Comparison of ENCODE assay signal across 9 mouse cellular contexts in the genomic region with DNA sequence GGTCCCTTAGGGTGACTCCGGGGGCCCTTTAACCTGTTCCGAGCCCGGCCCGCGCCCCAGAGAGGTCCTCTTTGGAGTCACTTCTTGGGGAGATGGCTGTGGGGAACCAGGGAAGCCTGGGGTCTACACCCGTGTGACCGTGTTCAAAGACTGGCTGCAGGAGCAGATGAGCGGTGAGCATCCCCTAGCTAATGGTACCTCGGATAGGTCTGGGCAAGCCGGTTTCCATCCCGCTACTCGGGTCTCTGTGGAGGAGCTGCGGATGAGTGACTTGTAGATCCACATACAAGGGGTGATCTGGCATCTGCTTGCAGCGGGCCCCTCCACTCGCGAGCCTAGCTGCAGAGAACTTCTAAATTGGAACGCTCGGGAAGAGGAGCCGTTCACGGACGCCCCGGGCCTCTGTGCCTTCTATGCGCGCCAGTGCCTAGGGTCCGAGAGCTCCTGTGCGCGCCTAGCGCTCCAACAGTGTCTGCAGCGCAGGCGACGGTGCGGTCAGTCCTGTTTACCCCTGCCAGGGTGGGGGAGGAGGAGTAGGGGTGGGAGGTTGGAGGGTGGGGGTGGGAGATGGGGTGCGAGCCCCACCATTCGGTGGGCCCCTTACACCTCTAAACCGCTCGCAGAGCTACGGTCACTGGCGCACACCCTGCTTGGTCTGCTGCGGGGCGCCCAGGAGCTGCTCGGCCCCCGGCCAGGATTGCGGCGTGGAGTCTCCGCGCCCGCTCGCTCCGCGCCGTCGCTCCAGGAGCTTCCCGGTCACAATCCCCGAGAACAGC. TPM values are rescaled to one million over a fixed set of nuclear protein-coding genes. Genes with fewer than 3 reads are reported as not detected.
DNase-seq lines count a peak whose midpoint lies in the region; ATAC-seq and TF ChIP-seq lines count a peak whose summit lies in the region.
"Had no signal": no experiment of that assay in that cellular context is flagged by ENCODE, and none has a peak within 500 bp of the region (broad histone marks: within the 10 kb centered on the region; RNA-seq: fewer than 3 reads in every experiment).

No protein-coding gene starts in this region.

- no peak for TF ChIP-seq CTCF in cerebellum, adult 2 months (IDR thresholded peaks at IDR 0.05; ENCODE audit: borderline replicate concordance, insufficient read depth, low read depth, low read length)
- no peak for TF ChIP-seq CTCF in intestine, postnatal 0 days (IDR thresholded peaks at IDR 0.05; ENCODE audit: low read depth)

- 5% methylated on average over 54 of the region's 54 CpGs for WGBS in cerebellum, adult 2 months
- WGBS in intestine, postnatal 0 days, result 3% methylated on average over 54 of the region's 54 CpGs
- WGBS in neural tube, embryonic 13.5 days, result 2% methylated on average over 54 of the region's 54 CpGs

- peak in 1 of 2 experiments; percentile 22 for DNase-seq in cerebellum, adult 2 months
- no peak for DNase-seq in cerebellum, adult 11-12 months
- peak; percentile 23 for DNase-seq in right cerebral cortex, postnatal 4 days
- no peak for DNase-seq in right cerebral cortex, postnatal 14 days
- DNase-seq in adrenal gland, adult 18-20 months (ENCODE audit: low spot score in 2 of 2), result no peak
- no peak for DNase-seq in spleen, postnatal 36 days (ENCODE audit: low spot score in 2 of 2)

- H3K27me3 ChIP-seq in cerebellum, adult 2 months (ENCODE audit: control insufficient read depth, insufficient read depth, low read length), result no peaks in the 10 kb centered on the region
- peaks cover 55% of the 10 kb centered on the region for H3K27me3 ChIP-seq in intestine, postnatal 0 days (replicated peaks; ENCODE audit: control insufficient read depth, insufficient read depth, low read length)
- peaks cover 71% of the 10 kb centered on the region for H3K27me3 ChIP-seq in neural tube, embryonic 13.5 days

- H3K4me3 ChIP-seq in cerebellum, adult 2 months (replicated peaks; ENCODE audit: insufficient read depth, low read depth, low read length), result peak overlapping the region; percentile 85
- peak overlapping the region; percentile 51 for H3K4me3 ChIP-seq in intestine, postnatal 0 days (ENCODE audit: low read depth, low read length)
- peak overlapping the region; percentile 49 for H3K4me3 ChIP-seq in neural tube, embryonic 13.5 days

- no peaks in the 10 kb centered on the region for H3K4me1 ChIP-seq in cerebellum, adult 2 months (ENCODE audit: control insufficient read depth, insufficient read depth, low read length)
- H3K4me1 ChIP-seq in intestine, postnatal 0 days (replicated peaks; ENCODE audit: control insufficient read depth, insufficient read depth, low read length), result no peaks in the 10 kb centered on the region; the same call in 1 of the 2 replicates
- H3K4me1 ChIP-seq in neural tube, embryonic 13.5 days (replicated peaks), result peaks cover 26% of the 10 kb centered on the region

- H3K36me3 ChIP-seq in intestine, postnatal 0 days (ENCODE audit: control insufficient read depth, insufficient read depth), result no peaks in the 10 kb centered on the region
- H3K36me3 ChIP-seq in neural tube, embryonic 13.5 days, result no peaks in the 10 kb centered on the region

- 0 out of 2 replicates have a peak, but pooled peaks have one; percentile 16 for ATAC-seq in intestine, postnatal 0 days
- peak; percentile 60 for ATAC-seq in neural tube, embryonic 13.5 days (ENCODE audit: low read depth)

- H3K27ac ChIP-seq in cerebellum, adult 2 months (ENCODE audit: insufficient read depth, low read length), result no peak overlapping the region
- H3K27ac ChIP-seq in intestine, postnatal 0 days (ENCODE audit: low read depth, low read length), result no peak overlapping the region
- H3K27ac ChIP-seq in neural tube, embryonic 13.5 days (replicated peaks), result no peak overlapping the region

- H3K9ac ChIP-seq in intestine, postnatal 0 days (ENCODE audit: low read depth, low read length), result 0 out of 2 replicates have a peak overlapping the region, but pooled peaks have one; percentile 17
- peak overlapping the region; percentile 61 for H3K9ac ChIP-seq in neural tube, embryonic 13.5 days

- TF ChIP-seq POLR2A in cerebellum, adult 2 months (IDR thresholded peaks at IDR 0.05; ENCODE audit: borderline replicate concordance, insufficient read depth, low read length), result no peak

- H3K4me2 ChIP-seq in intestine, postnatal 0 days (replicated peaks; ENCODE audit: low read depth), result peak overlapping the region; percentile 98
- peak overlapping the region; percentile 90 for H3K4me2 ChIP-seq in neural tube, embryonic 13.5 days

- H3K9me3 ChIP-seq in intestine, postnatal 0 days (ENCODE audit: control insufficient read depth), result no peaks in the 10 kb centered on the region
- no peaks in the 10 kb centered on the region for H3K9me3 ChIP-seq in neural tube, embryonic 13.5 days

RNA-seq across cellular contexts. Expression of a gene that starts 3.3 kb away (rescaled TPM):
- 0.10 TPM in 2 replicates for polyA plus RNA-seq in cerebellum, adult 2 months (2012; rRNA removed)
- not detected in 2 replicates for polyA plus RNA-seq in intestine, postnatal 0 days (2015; fragmentation: Nextera tagmentation; extraction: Ambion mirVana)
- 6.6 and 7.1 TPM in 2 replicates for polyA plus RNA-seq in neural tube, embryonic 13.5 days (2015; fragmentation: Nextera tagmentation; extraction: Ambion mirVana)
- not detected for total RNA-seq in adrenal gland, adult 18-20 months (2021)
- total RNA-seq: heart, adult 18-20 months had no signal

RNA-seq across cellular contexts. Expression of a gene that starts 4.0 kb away (rescaled TPM):
- polyA plus RNA-seq in cerebellum, adult 2 months (2012; rRNA removed), result not detected in 2 replicates
- not detected in 2 replicates for polyA plus RNA-seq in intestine, postnatal 0 days (2015; fragmentation: Nextera tagmentation; extraction: Ambion mirVana)
- polyA plus RNA-seq in neural tube, embryonic 13.5 days (2015; fragmentation: Nextera tagmentation; extraction: Ambion mirVana), result 0.31 and 0.62 TPM in 2 replicates
- not detected for total RNA-seq in adrenal gland, adult 18-20 months (2021)
- total RNA-seq: heart, adult 18-20 months had no signal

RNA-seq across cellular contexts. Expression of a gene that starts 18.0 kb away (rescaled TPM):
- polyA plus RNA-seq in cerebellum, adult 2 months (2012; rRNA removed), result not detected in 2 replicates
- polyA plus RNA-seq in intestine, postnatal 0 days (2015; fragmentation: Nextera tagmentation; extraction: Ambion mirVana), result not detected in 2 replicates
- polyA plus RNA-seq in neural tube, embryonic 13.5 days (2015; fragmentation: Nextera tagmentation; extraction: Ambion mirVana), result 0.57 and 1.7 TPM in 2 replicates
- total RNA-seq in adrenal gland, adult 18-20 months (2021), result not detected
- total RNA-seq: heart, adult 18-20 months had no signal

RNA-seq across cellular contexts. Expression of a gene that starts 27.3 kb away (rescaled TPM):
- 51.4 and 56.2 TPM in 2 replicates for polyA plus RNA-seq in cerebellum, adult 2 months (2012; rRNA removed)
- polyA plus RNA-seq in intestine, postnatal 0 days (2015; fragmentation: Nextera tagmentation; extraction: Ambion mirVana), result 175 and 179 TPM in 2 replicates
- 108 and 115 TPM in 2 replicates for polyA plus RNA-seq in neural tube, embryonic 13.5 days (2015; fragmentation: Nextera tagmentation; extraction: Ambion mirVana)
- 10 to 100 TPM; 76.6 to 85.7 TPM for total RNA-seq in adrenal gland, adult 18-20 months (2021)

RNA-seq across cellular contexts. Expression of a gene that starts 30.1 kb away (rescaled TPM):
- 15.5 and 16.0 TPM in 2 replicates for polyA plus RNA-seq in cerebellum, adult 2 months (2012; rRNA removed)
- 0.64 and 0.67 TPM in 2 replicates for polyA plus RNA-seq in intestine, postnatal 0 days (2015; fragmentation: Nextera tagmentation; extraction: Ambion mirVana)
- polyA plus RNA-seq in neural tube, embryonic 13.5 days (2015; fragmentation: Nextera tagmentation; extraction: Ambion mirVana), result 62.4 and 73.8 TPM in 2 replicates
- 1 to 10 TPM; 1.1 to 2.9 TPM for total RNA-seq in adrenal gland, adult 18-20 months (2021)
- total RNA-seq: heart, adult 18-20 months had no signal
